8 mouse cellular contexts compared by ENCODE assay signal in the genomic region with DNA sequence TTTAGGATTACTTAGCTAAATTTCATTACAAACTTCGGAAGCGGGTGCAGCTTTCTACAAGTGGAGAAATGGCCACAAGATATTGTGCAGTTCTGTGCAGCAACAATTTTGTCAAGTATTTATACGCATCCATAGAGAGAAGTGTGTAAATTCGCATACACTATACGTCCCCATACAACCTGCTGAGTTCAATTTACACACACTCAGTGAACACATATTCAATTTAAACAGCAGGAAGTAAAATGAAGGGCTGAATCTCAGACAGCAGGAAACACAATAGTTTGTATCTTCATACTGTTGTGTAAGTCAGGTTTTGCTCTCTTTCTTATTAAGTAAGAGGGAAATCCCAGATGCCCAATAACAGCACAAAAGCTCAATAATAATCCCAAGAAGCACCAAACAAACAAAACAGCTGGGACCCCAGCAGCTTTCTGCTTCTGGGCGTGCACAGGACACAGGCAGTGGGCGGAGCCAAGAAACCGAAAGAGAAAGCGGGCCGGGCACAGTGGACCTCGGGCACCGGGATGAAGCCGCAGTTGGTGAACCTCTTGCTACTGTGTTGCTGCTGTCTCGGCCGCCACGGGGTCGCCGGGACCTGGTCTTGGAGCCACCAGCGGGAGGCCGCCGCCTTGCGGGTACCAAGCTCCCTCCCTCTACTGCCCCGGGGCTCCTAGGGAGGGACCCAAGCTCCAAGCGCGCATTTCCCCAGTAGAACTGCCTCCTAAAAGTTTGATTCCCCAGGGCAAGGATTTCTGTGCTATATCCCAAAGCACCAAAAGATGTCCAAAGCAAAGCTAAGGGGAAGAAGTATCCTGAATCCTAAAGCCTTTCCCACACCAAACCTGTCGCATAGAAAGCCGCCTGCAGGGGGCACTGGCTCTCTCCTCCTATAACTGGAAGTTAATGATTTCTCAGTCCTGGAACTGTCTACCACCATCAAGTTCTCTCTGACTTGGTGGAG. TPM values are rescaled to one million over a fixed set of nuclear protein-coding genes. Genes with fewer than 3 reads are reported as not detected.
DNase-seq lines count a peak whose midpoint lies in the region; ATAC-seq and TF ChIP-seq lines count a peak whose summit lies in the region.

A gene (plus strand): TSS at position 461 of the 961 bp plus-strand sequence.

- H3K4me1 ChIP-seq in forebrain, embryonic 15.5 days, result peaks cover 5% of the 10 kb centered on the region; the same call in 1 of the 2 replicates
- no peaks in the 10 kb centered on the region; the same call in 1 of the 2 replicates for H3K4me1 ChIP-seq in liver, embryonic 16.5 days (ENCODE audit: control insufficient read depth, low read depth, low read length)
- no peaks in the 10 kb centered on the region for H3K4me1 ChIP-seq in neural tube, embryonic 12.5 days
- H3K4me1 ChIP-seq in stomach, postnatal 0 days (replicated peaks; ENCODE audit: control insufficient read depth, insufficient read depth), result no peaks in the 10 kb centered on the region

- DNase-seq in ES-CJ7 (ENCODE audit: low read depth, low spot score), result peak; percentile 72
- peak; percentile 77 for DNase-seq in cerebellum, adult 11-12 months
- DNase-seq in heart, postnatal 14 days, result peak; percentile 87 to 90
- DNase-seq in large intestine, adult 2 months (ENCODE audit: low read depth, low spot score), result peak; percentile 58
- DNase-seq in stomach, postnatal 0 days (ENCODE audit: low spot score), result peak; percentile 90

- no peaks in the 10 kb centered on the region for H3K27me3 ChIP-seq in forebrain, embryonic 15.5 days
- no peaks in the 10 kb centered on the region for H3K27me3 ChIP-seq in liver, embryonic 16.5 days (ENCODE audit: control insufficient read depth, insufficient read depth, low read depth, low read length)
- no peaks in the 10 kb centered on the region for H3K27me3 ChIP-seq in neural tube, embryonic 12.5 days (replicated peaks)
- H3K27me3 ChIP-seq in stomach, postnatal 0 days (ENCODE audit: control insufficient read depth, insufficient read depth, low read length), result no peaks in the 10 kb centered on the region

- H3K4me2 ChIP-seq in forebrain, embryonic 15.5 days (replicated peaks), result peak within 1 kb of the TSS; percentile 54
- H3K4me2 ChIP-seq in liver, embryonic 16.5 days (ENCODE audit: low read depth, low read length), result peak within 1 kb of the TSS; percentile 57
- peak within 1 kb of the TSS; percentile 64 for H3K4me2 ChIP-seq in neural tube, embryonic 12.5 days (replicated peaks)
- peak within 1 kb of the TSS; percentile 39 for H3K4me2 ChIP-seq in stomach, postnatal 0 days (replicated peaks; ENCODE audit: low read depth)

- no peaks in the 10 kb centered on the region for H3K36me3 ChIP-seq in forebrain, embryonic 15.5 days
- no peaks in the 10 kb centered on the region for H3K36me3 ChIP-seq in liver, embryonic 16.5 days (ENCODE audit: control insufficient read depth, insufficient read depth)
- H3K36me3 ChIP-seq in neural tube, embryonic 12.5 days, result no peaks in the 10 kb centered on the region
- H3K36me3 ChIP-seq in stomach, postnatal 0 days (ENCODE audit: control insufficient read depth, insufficient read depth, low read length), result no peaks in the 10 kb centered on the region

- peak; percentile 89 for TF ChIP-seq CTCF in stomach, postnatal 0 days (IDR thresholded peaks at IDR 0.05; ENCODE audit: low read depth)

- no peaks in the 10 kb centered on the region for H3K9me3 ChIP-seq in forebrain, embryonic 15.5 days
- H3K9me3 ChIP-seq in liver, embryonic 16.5 days (replicated peaks; ENCODE audit: control insufficient read depth, low read length), result no peaks in the 10 kb centered on the region
- no peaks in the 10 kb centered on the region for H3K9me3 ChIP-seq in neural tube, embryonic 12.5 days
- no peaks in the 10 kb centered on the region for H3K9me3 ChIP-seq in stomach, postnatal 0 days (ENCODE audit: control insufficient read depth, low read length)

- 6% methylated on average over 27 of the region's 27 CpGs for WGBS in forebrain, embryonic 15.5 days
- 10% methylated on average over 27 of the region's 27 CpGs for WGBS in large intestine, adult 2 months
- WGBS in liver, embryonic 16.5 days (ENCODE audit: insufficient replicate concordance), result 10% methylated on average over 27 of the region's 27 CpGs
- 10% methylated on average over 27 of the region's 27 CpGs for WGBS in neural tube, embryonic 12.5 days
- 12% methylated on average over 27 of the region's 27 CpGs for WGBS in stomach, postnatal 0 days

- peak within 1 kb of the TSS; percentile 85 for H3K4me3 ChIP-seq in forebrain, embryonic 15.5 days
- H3K4me3 ChIP-seq in liver, embryonic 16.5 days (ENCODE audit: low read depth, low read length), result peak within 1 kb of the TSS; percentile 93
- H3K4me3 ChIP-seq in neural tube, embryonic 12.5 days, result peak within 1 kb of the TSS; percentile 64
- peak within 1 kb of the TSS; percentile 63 for H3K4me3 ChIP-seq in stomach, postnatal 0 days (ENCODE audit: low read depth, low read length)

- H3K27ac ChIP-seq in forebrain, embryonic 15.5 days (replicated peaks), result peak within 1 kb of the TSS; percentile 70
- peak within 1 kb of the TSS; percentile 85 for H3K27ac ChIP-seq in liver, embryonic 16.5 days (ENCODE audit: low read length)
- H3K27ac ChIP-seq in neural tube, embryonic 12.5 days, result peak within 1 kb of the TSS; percentile 81
- H3K27ac ChIP-seq in stomach, postnatal 0 days (replicated peaks), result peak within 1 kb of the TSS; percentile 92

- intact Hi-C loops in heart, postnatal 14 days (cut with DNase I), result loop anchor here (5.0 kb wide), 2 partner anchors 95 to 420 kb away; no protein-coding TSS in a partner anchor

- no peak for TF ChIP-seq EP300 in stomach, postnatal 0 days (optimal IDR thresholded peaks at IDR 0.05)

- peak; percentile 96 for ATAC-seq in forebrain, embryonic 15.5 days (replicated peaks)
- peak; percentile 89 for ATAC-seq in liver, embryonic 16.5 days (ENCODE audit: low read depth)
- ATAC-seq in neural tube, embryonic 12.5 days (ENCODE audit: low FRiP score, low read depth), result peak; percentile 91
- ATAC-seq in stomach, postnatal 0 days (ENCODE audit: low FRiP score, low TSS enrichment), result peak; percentile 95

- peak within 1 kb of the TSS; percentile 90 for H3K9ac ChIP-seq in forebrain, embryonic 15.5 days (replicated peaks)
- H3K9ac ChIP-seq in liver, embryonic 16.5 days (ENCODE audit: low read depth, low read length), result peak within 1 kb of the TSS; percentile 83
- H3K9ac ChIP-seq in neural tube, embryonic 12.5 days, result peak within 1 kb of the TSS; percentile 79
- peak within 1 kb of the TSS; percentile 78 for H3K9ac ChIP-seq in stomach, postnatal 0 days (ENCODE audit: low read length)

RNA-seq across cellular contexts. Expression of the gene that starts here (rescaled TPM):
- 8.3 and 8.7 TPM in 2 replicates for polyA plus RNA-seq in forebrain, embryonic 15.5 days (2015; fragmentation: Nextera tagmentation; extraction: Ambion mirVana)
- total RNA-seq in heart, postnatal 14 days (2021), result 10 to 100 TPM in 1 of 2 experiments, 1 to 10 TPM in 1; 8.1 to 10.3 TPM
- polyA plus RNA-seq in large intestine, adult 2 months (2012; rRNA removed), result 5.4 and 7.2 TPM in 2 replicates
- 7.2 and 8.2 TPM in 2 replicates for polyA plus RNA-seq in liver, embryonic 16.5 days (2015; fragmentation: Nextera tagmentation; extraction: Ambion mirVana)
- 9.6 and 10.4 TPM in 2 replicates for polyA plus RNA-seq in neural tube, embryonic 12.5 days (2016; fragmentation: Nextera tagmentation; extraction: Ambion mirVana)
- 28.8 and 30.0 TPM in 2 replicates for polyA plus RNA-seq in stomach, postnatal 0 days (2015; fragmentation: Nextera tagmentation; extraction: Ambion mirVana)

Comparison
In these comparisons a context has a peak if more than half of its experiments do, and no peak if none do; other contexts are left out.
1. Peak in every context shown above with its lines: DNase-seq, ATAC-seq, H3K4me3 ChIP-seq and H3K27ac ChIP-seq.